Mouse (Mus musculus) gastrocnemius, postnatal 10 days (tissue): Measurements from ENCODE around the gene Fads6. TPM values are rescaled to one million over a fixed set of nuclear protein-coding genes. Genes with fewer than 3 reads are reported as not detected.

ENCODE experiments used
- DNase-seq: peaks from one replicate; pipeline ENCODE4 v3.0.0; 2021; ENCODE audit warnings: mixed read lengths
- long read RNA-seq, 2 experiments: library from polyadenylated mRNA; stranded (forward); transcript quantifications; one replicate each; pipeline ENCODE4 v2.0.0; 2021
- total RNA-seq, 2 experiments: library from RNA; stranded (reverse); gene quantifications; 2 replicates each; pipeline ENCODE4 v1.2.3; 2021

The Fads6 gene
- 1 to 10 TPM in 1 of 2 experiments, under 1 TPM in 1; 0.86 to 1.1 TPM for total RNA-seq
- long read RNA-seq, experiment 1, full-length matches to known transcripts, result 1 of 1 reads
- long read RNA-seq, experiment 1, partial matches to known transcripts, result 0 of 1 reads
- long read RNA-seq, experiment 1, other reads (novel, unspliced or antisense), result 0 of 1 reads
- long read RNA-seq, experiment 2, result 0 reads

- DNase-seq, result peak; percentile 32
These were observed at the start of gene Fads6 for GRCm38 (mm10) chr11:115297214-115297826. Gene Fads6, minus strand, starts transcription at chr11:115297663.

- DNase-seq, result no peak
These were observed 48.1 kb upstream of the Fads6 start for GRCm38 (mm10) chr11:115345515-115345914.

GRCm38 (mm10) chr11:115344967-115345366 lies 47.5 kb upstream of the Fads6 start:
- no peak for DNase-seq

- DNase-seq, result no peak
These were observed 44.4 kb upstream of the Fads6 start for GRCm38 (mm10) chr11:115341866-115342265.

- DNase-seq, result no peak
These were observed 43.8 kb upstream of the Fads6 start for GRCm38 (mm10) chr11:115341246-115341645.

GRCm38 (mm10) chr11:115337826-115338225 lies 40.4 kb upstream of the Fads6 start:
- DNase-seq, result no peak

GRCm38 (mm10) chr11:115337350-115337749 lies 39.9 kb upstream of the Fads6 start:
- no peak for DNase-seq

GRCm38 (mm10) chr11:115336115-115336514 lies 38.7 kb upstream of the Fads6 start:
- DNase-seq, result no peak

- no peak for DNase-seq
These were observed 37.8 kb upstream of the Fads6 start for GRCm38 (mm10) chr11:115335223-115335622.

GRCm38 (mm10) chr11:115334531-115334930 lies 37.1 kb upstream of the Fads6 start, which contains the start of gene Otop3:
Gene Otop3, plus strand, starts transcription at chr11:115334731.
- no peak for DNase-seq

GRCm38 (mm10) chr11:115329339-115329738 lies 31.9 kb upstream of the Fads6 start:
- no peak for DNase-seq

- DNase-seq, result no peak
These were observed 29.3 kb upstream of the Fads6 start for GRCm38 (mm10) chr11:115326730-115327129.

GRCm38 (mm10) chr11:115323354-115323753 lies 25.9 kb upstream of the Fads6 start:
- DNase-seq, result no peak

- peak; percentile 77 for DNase-seq
These were observed 24.6 kb upstream of the Fads6 start, which contains the start of gene Ush1g for GRCm38 (mm10) chr11:115321906-115322693. Gene Ush1g, minus strand, starts transcription at chr11:115322041.

GRCm38 (mm10) chr11:115319704-115320383 lies 22.4 kb upstream of the Fads6 start:
- peak; percentile 50 for DNase-seq

GRCm38 (mm10) chr11:115318245-115319027 lies 21.0 kb upstream of the Fads6 start:
- no peak for DNase-seq

- DNase-seq, result no peak
These were observed 19.7 kb upstream of the Fads6 start for GRCm38 (mm10) chr11:115317204-115317603.

GRCm38 (mm10) chr11:115314249-115314648 lies 16.8 kb upstream of the Fads6 start:
- no peak for DNase-seq

GRCm38 (mm10) chr11:115308781-115309180 lies 11.3 kb upstream of the Fads6 start:
- DNase-seq, result no peak

GRCm38 (mm10) chr11:115306863-115307262 lies 9.4 kb upstream of the Fads6 start, which contains the start of gene Otop2:
Gene Otop2, plus strand, starts transcription at chr11:115307163.
- DNase-seq, result no peak

- DNase-seq, result no peak
These were observed 5.7 kb upstream of the Fads6 start for GRCm38 (mm10) chr11:115303167-115303566.

GRCm38 (mm10) chr11:115301351-115301750 lies 3.9 kb upstream of the Fads6 start:
- no peak for DNase-seq
